Mouse (Mus musculus) ZHBTc4 (cell line): ENCODE results near the gene Pnkd.
A peak's percentile ranks its signal among the peaks of the same experiment; 100 is the strongest.

Experiments
- DNase-seq: peaks from one replicate; pipeline ENCODE4 v3.0.0-alpha.2; 2011; ENCODE audit warnings: low read depth, low spot score

Gene Pnkd

GRCm38 (mm10) chr1:74284543-74285160 lies at the start of gene Pnkd, which contains the start of gene Aamp:
TSS of gene Pnkd (plus strand) at chr1:74284930.
TSS of gene Aamp (minus strand) at chr1:74284738.
- DNase-seq: peak; percentile 100

DNA sequence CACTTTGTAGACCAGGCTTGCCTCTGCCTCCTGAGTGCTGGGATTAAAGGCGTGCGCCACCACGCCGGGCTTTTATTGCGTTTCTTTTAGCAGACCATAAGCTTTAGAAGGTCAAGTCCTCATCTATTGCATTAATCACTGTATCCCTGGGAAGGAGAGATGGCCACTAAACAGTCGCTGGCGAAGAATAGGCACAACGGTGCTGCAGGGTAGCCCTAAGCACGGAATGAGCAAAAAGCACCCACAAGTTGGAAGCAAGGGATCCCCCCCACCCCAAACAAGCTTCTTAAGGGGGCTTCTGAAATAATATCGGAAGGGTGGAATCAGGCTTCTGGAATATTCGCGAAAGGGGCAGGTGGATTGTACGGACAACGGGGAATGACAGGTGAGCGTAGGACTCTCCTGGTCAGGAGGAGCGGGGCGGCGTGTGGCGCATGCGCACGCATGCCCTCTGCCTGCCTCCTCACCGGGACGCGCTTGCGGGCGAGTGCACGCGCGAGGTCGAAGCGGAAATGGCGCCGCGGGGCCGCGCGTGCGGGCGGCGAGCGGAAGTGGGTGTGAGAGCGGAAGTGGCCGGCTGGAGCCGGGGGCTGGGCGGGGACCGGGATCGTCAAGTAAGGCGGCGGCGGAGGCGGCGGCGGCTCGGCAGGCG lies 48.7 kb upstream of the Pnkd start, which contains the start of gene Arpc2:
Arpc2 (plus strand) TSS at position 147 of the 652 bp plus-strand sequence.
- DNase-seq: peak; percentile 99

DNA sequence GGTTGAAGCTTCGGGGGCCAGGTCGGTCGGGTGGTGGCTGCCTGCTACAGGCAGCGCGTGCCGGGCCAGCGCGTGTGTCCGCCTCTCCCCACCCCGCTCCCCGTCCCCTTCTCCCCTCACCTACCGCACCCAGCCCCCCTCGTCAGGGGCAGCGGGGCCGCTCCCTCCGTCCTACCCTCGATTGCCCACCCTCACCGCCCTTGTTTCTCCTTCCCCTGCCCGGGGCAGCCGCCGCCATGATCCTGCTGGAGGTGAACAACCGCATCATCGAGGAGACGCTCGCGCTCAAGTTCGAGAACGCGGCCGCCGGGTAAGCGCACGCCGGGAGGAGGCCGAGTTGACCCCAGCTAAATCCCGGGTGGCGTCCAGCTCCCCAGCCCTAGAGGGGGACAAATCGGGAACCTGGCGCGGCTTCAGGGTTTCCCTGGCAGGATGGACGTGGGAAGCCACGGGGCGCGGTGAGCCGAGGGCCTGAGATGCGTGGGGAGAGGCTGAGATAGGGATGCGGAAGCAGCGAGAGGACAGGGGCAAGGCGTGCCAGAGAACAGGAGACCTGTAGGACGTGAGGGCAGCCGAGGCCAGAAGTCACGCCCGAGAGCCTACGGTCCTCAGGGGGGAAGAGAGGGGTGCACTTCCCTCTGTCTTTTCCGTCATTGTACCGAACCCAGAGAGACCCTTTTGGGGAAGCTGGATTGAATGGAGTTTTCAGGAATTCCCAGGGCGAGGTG lies 48.0 kb upstream of the Pnkd start:
- DNase-seq: no peak

DNA sequence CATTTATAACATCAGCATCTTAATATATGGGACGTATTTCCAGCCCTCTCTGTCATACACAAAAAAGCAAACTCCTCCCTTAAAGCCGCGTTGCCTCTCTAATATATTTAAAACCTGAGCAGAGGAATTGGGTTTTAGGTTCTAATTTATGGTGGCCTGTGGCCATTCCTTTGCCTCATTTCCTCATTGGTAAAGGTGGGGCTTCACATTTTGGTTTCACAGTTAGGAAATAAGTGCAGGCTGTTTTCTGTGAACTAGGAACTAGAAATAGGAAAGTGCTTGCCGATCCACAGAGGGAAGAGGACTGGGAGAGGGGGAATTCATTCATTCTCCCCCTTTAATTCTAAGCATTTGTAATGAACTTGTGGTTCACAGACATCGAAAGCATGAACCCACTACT lies 47.1 kb upstream of the Pnkd start:
- no peak for DNase-seq

DNA sequence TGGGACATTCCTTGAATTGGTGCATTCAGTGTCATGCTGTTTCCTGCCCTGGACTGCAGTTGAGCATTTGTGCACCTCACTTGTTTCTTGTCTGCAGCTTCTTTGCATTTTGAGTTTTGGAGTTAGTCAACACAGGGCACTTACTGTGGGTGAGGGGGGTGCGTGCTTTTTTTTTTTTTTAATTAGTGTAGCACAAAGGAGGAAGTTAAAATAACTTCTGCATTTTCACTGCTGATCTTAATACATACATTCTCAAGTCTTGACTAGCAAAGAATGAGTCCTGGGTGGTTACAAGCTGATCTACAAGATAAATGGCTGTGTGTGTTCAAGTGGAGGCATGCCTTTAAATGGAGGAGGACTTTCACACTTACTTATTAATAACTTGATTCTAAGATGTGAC lies 46.6 kb upstream of the Pnkd start:
- DNase-seq: no peak

GRCm38 (mm10) chr1:74239162-74239561 lies 45.6 kb upstream of the Pnkd start:
- DNase-seq: no peak

DNA sequence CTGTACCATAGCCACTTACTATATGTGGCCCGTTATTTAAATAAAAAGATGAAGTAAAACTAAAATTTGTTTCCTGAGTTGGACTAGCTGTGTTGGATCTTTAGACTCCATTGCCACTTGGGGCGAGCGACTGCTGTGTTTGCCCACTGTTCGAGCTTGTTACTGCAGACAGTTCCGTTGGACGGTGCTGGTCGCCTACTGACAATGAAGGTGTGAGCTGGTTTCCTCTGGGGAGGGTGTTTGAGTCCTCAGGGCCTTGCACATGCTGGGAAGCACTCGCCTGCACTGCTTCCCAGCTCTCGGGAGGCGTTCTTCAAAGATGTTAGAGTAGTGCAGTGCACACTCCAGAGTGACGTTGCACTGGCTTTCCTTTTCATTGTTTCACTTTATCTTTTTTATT lies 45.1 kb upstream of the Pnkd start:
- peak; percentile 47 for DNase-seq

DNA sequence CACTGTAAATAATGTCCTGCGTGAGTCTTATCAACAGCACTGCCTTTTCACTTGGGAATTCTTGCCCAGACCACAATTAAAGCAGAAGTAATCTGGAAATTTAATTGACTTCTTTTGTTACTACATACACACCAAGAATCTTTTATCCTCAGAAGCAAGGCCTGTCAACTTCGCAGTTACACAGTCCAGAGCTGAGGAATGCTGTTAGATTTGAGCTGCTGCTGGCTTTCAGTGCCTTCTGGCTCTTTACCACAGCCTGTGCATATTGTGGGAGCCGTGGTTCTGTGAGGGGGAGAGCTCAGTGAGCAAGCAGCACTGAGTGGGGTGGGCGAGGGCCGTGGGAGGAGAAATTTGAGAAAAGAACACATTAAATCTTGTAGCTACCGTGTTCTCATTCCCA lies 44.4 kb upstream of the Pnkd start:
- no peak for DNase-seq

DNA sequence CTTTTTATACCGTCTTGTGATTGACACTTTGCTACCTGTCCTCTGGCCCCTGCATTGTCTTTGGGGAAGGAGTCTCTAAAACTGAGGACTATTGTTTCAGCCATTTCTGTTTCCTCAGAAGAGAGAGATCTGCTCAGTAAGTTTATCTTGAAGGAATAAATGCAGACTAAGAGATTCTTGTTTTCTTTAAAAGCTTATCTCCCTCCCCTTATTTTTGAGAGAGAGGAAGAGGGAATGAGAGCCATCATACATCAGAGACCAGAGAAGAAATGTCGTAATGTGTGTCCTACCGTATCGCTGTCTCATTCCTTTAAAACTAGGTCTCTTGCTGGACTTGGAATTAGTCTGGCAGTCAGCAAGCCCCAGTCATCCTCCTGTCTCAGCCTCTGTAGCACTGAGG lies 43.9 kb upstream of the Pnkd start:
- no peak for DNase-seq

DNA sequence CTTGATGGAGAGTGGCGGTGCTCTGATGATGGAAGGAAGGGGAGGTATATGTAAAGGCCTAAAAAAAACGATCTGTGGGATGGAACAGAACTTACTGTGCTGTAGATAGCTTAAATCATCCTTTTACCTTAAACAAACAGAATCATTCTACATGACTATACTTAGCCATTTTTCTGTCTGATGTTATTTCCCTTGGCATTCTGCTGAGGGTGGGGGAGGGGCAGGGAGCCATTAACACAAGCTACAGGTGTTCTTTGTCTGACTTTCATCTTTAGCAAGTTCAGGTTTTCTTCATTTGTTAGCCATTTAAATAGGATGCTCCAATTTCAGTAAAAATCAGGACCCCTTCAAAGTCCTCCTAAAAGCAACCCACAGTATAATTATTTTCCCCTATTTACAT lies 39.2 kb upstream of the Pnkd start:
- peak; percentile 59 for DNase-seq

DNA sequence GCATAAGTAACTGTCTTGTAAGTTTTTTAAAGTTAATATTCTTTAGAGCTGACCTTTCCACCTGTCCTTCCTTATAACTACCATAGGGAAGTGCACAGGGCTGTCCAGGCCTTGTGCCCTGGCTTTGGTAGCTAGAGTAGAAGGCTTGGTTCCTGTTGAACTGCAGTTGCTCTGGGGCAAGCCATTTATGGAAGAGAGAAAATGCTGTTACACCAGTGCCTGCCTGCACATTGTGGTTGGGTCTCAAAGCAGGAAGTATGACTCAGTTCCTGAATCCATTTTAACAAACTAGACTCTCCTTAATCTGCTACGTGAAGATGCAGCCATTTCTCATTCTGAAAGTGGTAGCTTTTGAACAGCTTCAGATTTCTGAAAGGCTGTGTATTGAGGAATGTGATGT lies 35.9 kb upstream of the Pnkd start:
- DNase-seq: no peak

GRCm38 (mm10) chr1:74249331-74249980 lies 35.3 kb upstream of the Pnkd start:
- DNase-seq: no peak

DNA sequence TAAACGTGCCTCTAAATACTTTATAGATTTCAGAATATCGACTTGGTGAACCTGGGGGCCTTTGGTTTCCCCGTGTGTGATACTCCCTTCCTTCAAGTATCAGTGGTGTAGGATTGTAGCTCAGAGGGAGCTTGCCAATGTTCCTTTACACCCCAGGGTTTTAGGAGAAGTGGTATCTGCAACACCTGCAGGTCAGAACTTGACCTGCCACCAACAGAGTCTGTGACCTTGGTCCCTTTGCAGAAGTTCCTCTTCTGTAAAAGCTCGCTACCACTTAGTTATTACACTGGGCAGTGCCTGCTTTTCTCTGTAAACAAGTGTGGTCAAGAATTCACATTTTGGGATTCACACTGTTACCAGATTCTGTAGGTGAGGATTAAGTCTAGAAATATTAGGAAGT lies 34.6 kb upstream of the Pnkd start:
- DNase-seq: no peak

GRCm38 (mm10) chr1:74255704-74256345 lies 28.9 kb upstream of the Pnkd start:
- DNase-seq: no peak

DNA sequence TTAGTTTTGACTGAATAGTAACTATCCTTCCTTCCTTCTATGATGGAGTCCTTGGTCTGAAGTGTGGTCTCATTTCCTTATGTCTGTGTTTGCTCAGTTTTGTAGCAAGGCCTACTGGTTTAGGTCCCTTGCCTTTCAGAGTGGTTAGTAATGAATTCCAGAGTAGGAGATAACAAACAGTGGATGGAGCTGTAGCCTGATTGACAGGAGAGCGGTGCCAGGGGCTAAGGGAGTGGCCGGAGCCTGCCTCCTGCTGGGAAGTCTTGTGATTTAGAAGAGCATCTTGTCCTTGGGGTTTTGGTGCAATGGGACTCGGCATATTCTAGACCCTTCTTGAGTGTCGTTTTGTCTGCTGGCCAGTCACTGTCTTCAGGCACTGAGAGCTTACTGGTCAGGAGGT lies 27.9 kb upstream of the Pnkd start:
- DNase-seq: peak; percentile 92

GRCm38 (mm10) chr1:74262510-74262909 lies 22.2 kb upstream of the Pnkd start:
- no peak for DNase-seq

DNA sequence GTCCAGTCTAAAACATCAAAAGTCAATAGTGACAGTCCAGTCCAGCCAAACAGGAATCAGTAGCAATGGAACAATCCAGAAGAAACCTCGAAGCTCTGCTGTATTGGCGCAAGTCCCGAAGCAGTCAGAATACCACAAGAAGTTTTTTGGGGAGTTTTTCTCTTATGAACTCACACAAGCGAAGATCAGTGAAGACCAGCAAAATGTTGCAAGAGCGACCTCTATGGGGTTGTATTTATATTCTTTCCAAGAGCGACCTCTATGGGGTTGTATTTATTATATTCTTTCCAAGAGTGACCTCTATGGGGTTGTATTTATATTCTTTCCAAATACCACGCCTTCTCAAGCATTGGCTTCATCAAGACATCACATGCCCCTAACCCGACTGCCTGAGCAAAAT lies 16.0 kb upstream of the Pnkd start:
- no peak for DNase-seq

DNA sequence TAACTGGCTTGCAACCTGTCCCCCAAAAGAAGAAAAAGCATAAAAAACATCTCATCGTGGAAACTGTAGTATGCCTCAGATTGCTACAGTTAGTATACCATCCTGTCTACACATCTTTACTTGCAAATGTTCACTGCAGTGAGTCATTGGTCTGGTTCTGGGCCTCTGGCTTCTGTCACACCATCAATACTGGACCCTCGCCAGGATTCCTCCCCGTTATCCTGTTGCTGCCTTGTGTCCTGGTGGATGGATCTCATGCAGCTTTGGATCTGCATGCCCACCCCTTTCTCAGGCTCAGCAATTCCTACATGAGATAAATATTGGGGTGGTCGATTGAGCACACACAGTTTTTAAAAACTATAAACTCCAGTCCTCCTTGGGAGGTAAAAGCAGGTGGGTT lies 13.1 kb upstream of the Pnkd start:
- DNase-seq: no peak

DNA sequence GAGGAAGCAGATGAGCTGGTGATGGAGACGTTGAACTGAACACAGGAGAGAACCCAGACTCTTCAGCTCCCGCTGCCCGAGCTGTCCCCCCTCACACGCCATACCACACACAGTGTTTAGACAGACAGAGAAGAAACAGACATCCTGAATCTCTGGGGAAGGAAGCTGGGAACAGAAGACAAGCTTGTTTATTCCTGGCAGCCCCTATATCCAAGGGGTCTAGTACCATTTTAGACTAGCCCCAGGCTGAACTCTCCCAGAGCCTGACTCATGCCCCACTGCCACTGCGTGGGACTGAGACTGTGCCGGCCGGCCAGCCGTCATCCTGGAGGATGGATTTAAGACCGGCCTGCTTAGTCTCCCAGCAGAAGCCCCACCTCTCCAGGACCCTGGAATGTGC lies 9.7 kb upstream of the Pnkd start:
- DNase-seq: no peak

- DNase-seq: no peak
Observed at GRCm38 (mm10) chr1:74277041-74277440, 7.7 kb upstream of the Pnkd start.

DNA sequence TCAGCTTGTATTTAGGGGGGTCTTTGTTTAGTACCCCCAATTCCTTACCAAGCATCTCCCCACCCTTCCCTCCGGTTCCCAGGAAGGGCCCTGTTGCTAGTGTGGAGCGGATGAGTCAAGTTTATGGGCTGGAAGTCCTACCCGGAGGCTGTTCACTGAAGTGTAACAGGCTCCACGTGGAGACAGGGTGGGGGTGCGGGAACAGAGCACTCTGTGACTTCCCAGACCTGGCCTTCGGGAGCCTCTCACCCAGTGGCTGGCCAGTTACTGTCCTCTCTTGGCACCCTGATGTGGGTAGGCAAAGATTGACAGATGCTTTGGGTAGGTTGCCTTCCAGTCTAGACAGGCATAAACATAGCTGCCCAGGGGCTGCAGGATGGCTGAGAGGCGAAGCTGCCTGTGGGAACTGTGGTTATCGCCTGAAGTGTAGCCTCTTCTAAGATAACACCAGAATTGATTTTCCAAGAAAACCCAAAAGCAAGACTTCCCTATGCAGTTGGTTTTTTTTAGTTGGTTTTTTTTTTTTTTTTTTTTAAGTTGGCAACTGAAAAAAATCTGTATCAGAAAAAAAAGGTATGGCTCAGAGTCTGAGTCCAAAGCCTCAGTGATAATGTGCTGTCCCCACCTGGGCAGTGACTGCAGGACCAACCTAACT lies 6.7 kb upstream of the Pnkd start:
- no peak for DNase-seq
